Mouse (Mus musculus) liver, embryonic 11.5 days (tissue): ENCODE results near the gene Nectin1. TPM values are rescaled to one million over a fixed set of nuclear protein-coding genes. Genes with fewer than 3 reads are reported as not detected.

ENCODE experiments used
- ATAC-seq: fragments of 200-750 bp; cut with Nextera tagmentation; replicated peaks from 2 replicates; pipeline ENCODE4 v1.8.0; 2017; ENCODE audit warnings: moderate number of reproducible peaks, mild to moderate bottlenecking, moderate TSS enrichment, moderate library complexity; ENCODE audit not compliant: low FRiP score
- DNase-seq: peaks from one replicate; pipeline ENCODE4 v3.0.0-alpha.2; 2017; ENCODE audit warnings: low spot score
- H3K27ac ChIP-seq: fragments of 300-500 bp; sonication (generic); 2 replicates; pipeline ENCODE4 v1.5.1; 2014; ENCODE audit warnings: mild to moderate bottlenecking, low read depth, low read length, control low read depth
- H3K27me3 ChIP-seq: fragments of 300-500 bp; sonication (generic); replicated peaks from 2 replicates; pipeline ENCODE4 v1.6.1; 2014; ENCODE audit warnings: low read length, mixed read lengths; ENCODE audit not compliant: control insufficient read depth, insufficient read depth
- H3K36me3 ChIP-seq: fragments of 300-500 bp; sonication (generic); 2 replicates; pipeline ENCODE4 v1.6.1; 2014; ENCODE audit warnings: mild to moderate bottlenecking, low read length, moderate library complexity, mixed read lengths; ENCODE audit not compliant: control insufficient read depth, insufficient read depth
- H3K4me1 ChIP-seq: fragments of 300-500 bp; sonication (generic); replicated peaks from 2 replicates; pipeline ENCODE4 v1.6.1; 2014; ENCODE audit warnings: low read length, mixed read lengths; ENCODE audit not compliant: control insufficient read depth, insufficient read depth
- H3K4me2 ChIP-seq: fragments of 300-500 bp; sonication (generic); 2 replicates; pipeline ENCODE4 v1.6.1; 2014; ENCODE audit warnings: mild to moderate bottlenecking, control low read depth, moderate library complexity
- H3K4me3 ChIP-seq: fragments of 300-500 bp; sonication (generic); 2 replicates; pipeline ENCODE4 v1.5.1; 2014; ENCODE audit warnings: low read depth, low read length, control low read depth
- H3K9ac ChIP-seq: fragments of 300-500 bp; sonication (generic); 2 replicates; pipeline ENCODE4 v1.6.1; 2014; ENCODE audit warnings: low read depth, low read length, control low read depth
- H3K9me3 ChIP-seq: fragments of 300-500 bp; sonication (generic); 2 replicates; pipeline ENCODE4 v1.6.1; 2016; ENCODE audit warnings: low read length, inconsistent platforms, mixed read lengths; ENCODE audit not compliant: control insufficient read depth
- WGBS: fragments of 180-500 bp; shearing (Covaris S2); extraction: QIAGEN DNeasy Blood & Tissue Kit; methylation state at CpG from one replicate; pipeline ENCODE4 v1.1.7; 2014; 5-methylcytosine and 5-hydroxymethylcytosine counted together
- polyA plus RNA-seq: library from polyadenylated mRNA; unstranded; fragments of >200 nt; fragmentation: Nextera tagmentation; extraction: Ambion mirVana; gene quantifications from 2 replicates; pipeline ENCODE4 v1.2.1, GENCODE M21; 2014

Gene Nectin1
- polyA plus RNA-seq, 1 experiment from 2014 or later = 2.6 TPM

- H3K9me3 ChIP-seq = no peaks in the 10 kb centered on the region
- H3K27me3 ChIP-seq = no peaks in the 10 kb centered on the region
- H3K4me3 ChIP-seq = no peak overlapping the region
- no peak overlapping the region for H3K4me2 ChIP-seq
- no peaks in the 10 kb centered on the region for H3K4me1 ChIP-seq
- ATAC-seq (no peak), DNase-seq (no peak)
- no peaks in the 10 kb centered on the region for H3K36me3 ChIP-seq
- no peak overlapping the region for H3K27ac ChIP-seq
- H3K9ac ChIP-seq = no peak overlapping the region
- 75% methylated on average over 3 of the region's 3 CpGs for WGBS
These were observed 32.4 kb downstream of the Nectin1 start for GRCm38 (mm10) chr9:43776231-43776630.

- Histone ChIP-seq H3K27ac (no peak overlapping the region), H3K4me3 (no peak overlapping the region), H3K27me3 (no peaks in the 10 kb centered on the region), H3K4me1 (no peaks in the 10 kb centered on the region), H3K4me2 (no peak overlapping the region), H3K36me3 (no peaks in the 10 kb centered on the region), H3K9me3 (no peaks in the 10 kb centered on the region), H3K9ac (no peak overlapping the region)
- no peak for ATAC-seq
- DNase-seq = no peak
- WGBS = 69% methylated on average over 16 of the region's 16 CpGs
These were observed 33.9 kb downstream of the Nectin1 start for GRCm38 (mm10) chr9:43777362-43778360.

- H3K27me3 ChIP-seq = no peaks in the 10 kb centered on the region
- H3K27ac ChIP-seq = no peak overlapping the region
- 58% methylated on average over 8 of the region's 8 CpGs for WGBS
- H3K9me3 ChIP-seq = no peaks in the 10 kb centered on the region
- no peak overlapping the region for H3K9ac ChIP-seq
- H3K4me2 ChIP-seq = no peak overlapping the region
- H3K4me1 ChIP-seq = 0 out of 2 replicates have a peak, but pooled peaks cover 2% of the 10 kb centered on the region
- H3K4me3 ChIP-seq = no peak overlapping the region
- no peaks in the 10 kb centered on the region for H3K36me3 ChIP-seq
- no peak for DNase-seq
- no peak for ATAC-seq
These were observed 37.1 kb downstream of the Nectin1 start for GRCm38 (mm10) chr9:43780883-43781282.

GRCm38 (mm10) chr9:43782401-43782800 lies 38.6 kb downstream of the Nectin1 start:
- ATAC-seq (no peak), DNase-seq (no peak)
- no peak overlapping the region for H3K27ac ChIP-seq
- H3K4me2 ChIP-seq = no peak overlapping the region
- no peak overlapping the region for H3K4me3 ChIP-seq
- 0 out of 2 replicates have a peak, but pooled peaks cover 2% of the 10 kb centered on the region for H3K4me1 ChIP-seq
- H3K27me3 ChIP-seq = no peaks in the 10 kb centered on the region
- 52% methylated on average over 5 of the region's 5 CpGs for WGBS
- H3K9me3 ChIP-seq = no peaks in the 10 kb centered on the region
- no peaks in the 10 kb centered on the region for H3K36me3 ChIP-seq
- H3K9ac ChIP-seq = no peak overlapping the region

GRCm38 (mm10) chr9:43783959-43784358 lies 40.2 kb downstream of the Nectin1 start:
- 31% methylated on average over 3 of the region's 3 CpGs for WGBS
- DNase-seq (no peak), ATAC-seq (no peak)
- H3K4me2 ChIP-seq = no peak overlapping the region
- no peak overlapping the region for H3K4me3 ChIP-seq
- no peak overlapping the region for H3K27ac ChIP-seq
- H3K9me3 ChIP-seq = no peaks in the 10 kb centered on the region
- 0 out of 2 replicates have a peak, but pooled peaks cover 2% of the 10 kb centered on the region for H3K4me1 ChIP-seq
- no peaks in the 10 kb centered on the region for H3K27me3 ChIP-seq
- no peak overlapping the region for H3K9ac ChIP-seq
- H3K36me3 ChIP-seq = no peaks in the 10 kb centered on the region

- no peak overlapping the region for H3K9ac ChIP-seq
- DNase-seq (no peak), ATAC-seq (no peak)
- WGBS = 68% methylated on average over 13 of the region's 13 CpGs
- H3K36me3 ChIP-seq = no peaks in the 10 kb centered on the region
- H3K9me3 ChIP-seq = no peaks in the 10 kb centered on the region
- H3K4me1 ChIP-seq = 0 out of 2 replicates have a peak, but pooled peaks cover 2% of the 10 kb centered on the region
- no peak overlapping the region for H3K27ac ChIP-seq
- no peak overlapping the region for H3K4me3 ChIP-seq
- no peak overlapping the region for H3K4me2 ChIP-seq
- H3K27me3 ChIP-seq = no peaks in the 10 kb centered on the region
These were observed 41.1 kb downstream of the Nectin1 start for GRCm38 (mm10) chr9:43784841-43785240.

- no peak overlapping the region for H3K4me3 ChIP-seq
- H3K27me3 ChIP-seq = no peaks in the 10 kb centered on the region
- H3K9me3 ChIP-seq = no peaks in the 10 kb centered on the region
- WGBS = 67% methylated on average over 4 of the region's 4 CpGs
- no peak overlapping the region for H3K4me2 ChIP-seq
- ATAC-seq = no peak
- no peaks in the 10 kb centered on the region for H3K36me3 ChIP-seq
- H3K27ac ChIP-seq = no peak overlapping the region
- H3K4me1 ChIP-seq = 0 out of 2 replicates have a peak, but pooled peaks cover 2% of the 10 kb centered on the region
- H3K9ac ChIP-seq = no peak overlapping the region
- no peak for DNase-seq
These were observed 43.8 kb downstream of the Nectin1 start for GRCm38 (mm10) chr9:43787591-43787990.

GRCm38 (mm10) chr9:43792681-43793080 lies 48.9 kb downstream of the Nectin1 start:
- Histone ChIP-seq H3K4me3 (no peak overlapping the region), H3K4me1 (no peaks in the 10 kb centered on the region), H3K9me3 (no peaks in the 10 kb centered on the region), H3K9ac (no peak overlapping the region), H3K36me3 (no peaks in the 10 kb centered on the region), H3K4me2 (no peak overlapping the region), H3K27me3 (no peaks in the 10 kb centered on the region), H3K27ac (no peak overlapping the region)
- ATAC-seq (no peak), DNase-seq (no peak)
- 85% methylated on average over 9 of the region's 9 CpGs for WGBS

- H3K36me3 ChIP-seq = no peaks in the 10 kb centered on the region
- 65% methylated on average over 3 of the region's 3 CpGs for WGBS
- H3K4me2 ChIP-seq = no peak overlapping the region
- H3K27ac ChIP-seq = no peak overlapping the region
- H3K4me3 ChIP-seq = no peak overlapping the region
- no peaks in the 10 kb centered on the region for H3K27me3 ChIP-seq
- no peaks in the 10 kb centered on the region for H3K9me3 ChIP-seq
- ATAC-seq (no peak), DNase-seq (no peak)
- no peaks in the 10 kb centered on the region for H3K4me1 ChIP-seq
- no peak overlapping the region for H3K9ac ChIP-seq
These were observed 49.6 kb downstream of the Nectin1 start for GRCm38 (mm10) chr9:43793411-43793810.
